Mouse (Mus musculus) kidney, adult 2 months (tissue): ENCODE results near the gene Hist1h2be. TPM values are rescaled to one million over a fixed set of nuclear protein-coding genes. Genes with fewer than 3 reads are reported as not detected.
"Not testable (repeated sequence)": the region's sequence is repeated elsewhere in the genome, so short reads cannot be mapped to it uniquely, and the experiment has no call there.

ENCODE experiments used
- DNase-seq: peaks from one replicate; pipeline ENCODE4 v3.0.0; 2021
- H3K27ac ChIP-seq: fragments of 200-500 bp; 2 replicates; pipeline ENCODE4 v1.5.1; 2012; ENCODE audit warnings: low read depth, low read length, control low read depth, inconsistent platforms; ENCODE audit not compliant: insufficient read depth
- H3K27me3 ChIP-seq: fragments of 200-500 bp; replicated peaks from 2 replicates; pipeline ENCODE4 v1.6.1; 2012; ENCODE audit warnings: mild to moderate bottlenecking, moderate library complexity, low read length, inconsistent platforms; ENCODE audit not compliant: control insufficient read depth, insufficient read depth
- H3K36me3 ChIP-seq: fragments of 200-500 bp; 2 replicates; pipeline ENCODE4 v1.6.1; 2012; ENCODE audit warnings: mild to moderate bottlenecking, moderate library complexity, low read length, inconsistent platforms; ENCODE audit not compliant: control insufficient read depth, insufficient read depth
- H3K4me1 ChIP-seq: fragments of 200-500 bp; 2 replicates; pipeline ENCODE4 v1.6.1; 2011; ENCODE audit warnings: low read length; ENCODE audit not compliant: control insufficient read depth, insufficient read depth
- H3K4me3 ChIP-seq: fragments of 200-500 bp; 2 replicates; pipeline ENCODE4 v1.5.1; 2011; ENCODE audit warnings: mild to moderate bottlenecking, low read depth, low read length, control low read depth; ENCODE audit not compliant: insufficient read depth
- CTCF ChIP-seq: fragments of 200-500 bp; conservative IDR thresholded peaks from 2 replicates; pipeline ENCODE4 v1.5.1; 2011; ENCODE audit warnings: low read depth, mild to moderate bottlenecking, control low read depth, low read length, moderate library complexity, mixed read lengths; ENCODE audit not compliant: insufficient read depth, insufficient read length
- POLR2A ChIP-seq: fragments of 200-500 bp; IDR thresholded peaks from one replicate; pipeline ENCODE4 v1.6.1; 2011; ENCODE audit warnings: low read depth, low read length, control low read depth
- WGBS: fragments of 180-500 bp; shearing (Covaris S2); methylation state at CpG from one replicate; pipeline ENCODE4 v1.1.7; 2018; 5-methylcytosine and 5-hydroxymethylcytosine counted together
- polyA plus RNA-seq: library from polyadenylated mRNA; depleted of rRNA; stranded (reverse); fragments of >200 nt; gene quantifications from 2 replicates; pipeline ENCODE4 v1.2.3, GENCODE M21; 2012

Hist1h2be gene
- polyA plus RNA-seq, 1 experiment = 1.2 TPM

- Histone ChIP-seq H3K27ac (no peak overlapping the region), H3K36me3 (no peaks in the 10 kb centered on the region), H3K27me3 (no peaks in the 10 kb centered on the region), H3K4me1 (no peaks in the 10 kb centered on the region), H3K4me3 (no peak overlapping the region)
- no peak for DNase-seq
- TF ChIP-seq POLR2A = no peak
- no peak for TF ChIP-seq CTCF
- 55% methylated on average over 3 of the region's 3 CpGs for WGBS
Measured at GRCm38 (mm10) chr13:23604452-23604851, 16.5 kb downstream of the Hist1h2be start.

DNA sequence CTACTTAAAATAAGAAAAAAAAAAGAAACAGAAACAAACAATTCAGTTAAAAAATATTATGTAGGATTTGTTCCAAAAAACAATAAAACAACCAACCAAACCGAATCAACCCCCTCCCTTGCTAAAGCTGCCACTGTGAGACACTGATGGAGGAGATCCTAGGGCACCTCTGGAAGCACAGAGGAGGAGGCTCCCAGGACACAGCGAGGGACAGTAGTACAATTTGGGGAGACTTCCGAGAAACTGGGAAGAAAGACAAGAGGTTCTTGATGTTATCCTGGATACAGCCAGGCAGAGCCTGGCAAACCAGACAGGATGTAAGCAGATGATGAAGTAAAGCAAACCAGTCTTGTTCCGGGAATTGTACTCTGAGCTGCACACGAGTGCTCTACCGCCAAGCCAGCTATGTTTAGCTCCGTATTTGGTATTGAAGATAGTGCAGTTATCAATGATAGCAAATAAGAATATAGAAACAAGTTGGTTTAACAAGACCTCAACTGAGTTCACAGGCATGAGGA lies 17.7 kb downstream of the Hist1h2be start:
- TF ChIP-seq POLR2A (no peak), CTCF (no peak)
- Histone ChIP-seq H3K27me3 (no peaks in the 10 kb centered on the region), H3K4me1 (no peaks in the 10 kb centered on the region), H3K4me3 (no peak overlapping the region), H3K27ac (no peak overlapping the region), H3K36me3 (no peaks in the 10 kb centered on the region)
- DNase-seq = no peak
- WGBS = 65% methylated on average over 7 of the region's 7 CpGs

DNA sequence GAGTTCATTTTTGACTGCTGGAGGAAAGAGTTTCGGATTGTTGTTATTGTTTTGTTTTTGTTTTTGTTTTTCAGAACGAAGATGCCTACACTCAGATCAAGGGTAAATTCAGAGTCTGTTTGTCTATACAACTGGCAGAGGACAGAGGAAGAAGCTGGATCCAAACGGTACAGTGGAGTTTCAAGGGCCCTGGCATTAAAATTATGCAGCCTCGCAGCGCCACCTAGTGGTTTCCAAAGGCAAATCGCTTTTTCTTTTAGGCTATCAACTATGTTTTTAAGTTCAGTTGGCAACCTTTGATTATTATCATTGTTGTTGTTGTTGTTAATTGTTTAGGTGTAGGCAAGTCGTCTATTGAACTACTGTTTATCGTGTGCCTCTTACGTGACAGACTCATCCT lies 23.0 kb downstream of the Hist1h2be start:
- Histone ChIP-seq H3K4me1 (peaks cover 1% of the 10 kb centered on the region; the same call in 1 of the 2 replicates), H3K27me3 (no peaks in the 10 kb centered on the region), H3K27ac (no peak overlapping the region), H3K36me3 (no peaks in the 10 kb centered on the region), H3K4me3 (no peak overlapping the region)
- 7% methylated on average over 9 of the region's 9 CpGs for WGBS
- peak; percentile 76 for DNase-seq
- TF ChIP-seq CTCF (peak; percentile 74), POLR2A (no peak)

- Histone ChIP-seq H3K4me3 (no peak overlapping the region), H3K27ac (no peak overlapping the region), H3K4me1 (peaks cover 2% of the 10 kb centered on the region; the same call in 1 of the 2 replicates), H3K27me3 (no peaks in the 10 kb centered on the region), H3K36me3 (no peaks in the 10 kb centered on the region)
- no peak for DNase-seq
- no peak for TF ChIP-seq POLR2A
- TF ChIP-seq CTCF = no peak
- WGBS = 85% methylated on average over 7 of the region's 7 CpGs
Measured at GRCm38 (mm10) chr13:23595622-23596372, 25.1 kb downstream of the Hist1h2be start.

- DNase-seq = no peak
- Histone ChIP-seq H3K4me3 (no peak overlapping the region), H3K36me3 (no peaks in the 10 kb centered on the region), H3K27me3 (no peaks in the 10 kb centered on the region), H3K4me1 (peaks cover 2% of the 10 kb centered on the region; the same call in 1 of the 2 replicates), H3K27ac (no peak overlapping the region)
- 91% methylated on average over 2 of the region's 2 CpGs for WGBS
- TF ChIP-seq POLR2A = no peak
- no peak for TF ChIP-seq CTCF
Measured at GRCm38 (mm10) chr13:23595185-23595584, 25.7 kb downstream of the Hist1h2be start.

DNA sequence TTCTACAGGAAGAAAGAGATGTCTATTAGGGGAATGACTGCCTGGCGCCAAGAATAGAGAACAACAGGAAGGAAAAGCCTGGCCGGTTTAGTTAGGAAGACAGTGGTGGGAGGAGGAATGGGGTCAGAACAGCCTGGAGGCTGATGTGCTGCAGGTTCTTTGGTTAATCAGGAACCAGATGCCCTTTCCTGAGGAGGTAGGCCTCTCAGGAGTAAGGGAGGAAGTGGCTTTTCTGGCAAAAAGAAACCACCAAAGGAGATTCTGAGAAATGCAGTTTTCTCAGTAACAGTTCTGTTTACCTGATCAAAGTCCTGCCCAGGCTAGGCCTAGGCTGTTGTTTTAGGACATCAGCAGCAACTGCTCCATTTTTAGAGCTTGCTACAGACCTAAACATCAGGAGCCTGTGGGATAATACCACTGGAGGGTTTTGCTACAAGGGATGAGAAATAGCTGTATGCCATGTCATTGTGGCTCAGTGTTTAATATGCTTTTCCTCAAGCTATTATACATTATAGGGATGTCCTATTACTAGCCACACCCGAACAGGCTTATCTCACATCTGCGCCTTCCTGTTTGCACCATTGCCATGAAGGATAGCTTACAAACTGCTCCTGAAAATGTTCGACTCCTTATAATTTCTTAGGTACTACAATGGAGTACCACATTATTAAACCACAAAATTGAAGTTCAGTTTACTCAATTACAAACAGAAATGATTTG lies 27.7 kb downstream of the Hist1h2be start:
- DNase-seq = peak; percentile 80
- Histone ChIP-seq H3K36me3 (no peaks in the 10 kb centered on the region), H3K4me3 (no peak overlapping the region), H3K27me3 (no peaks in the 10 kb centered on the region), H3K4me1 (peaks cover 2% of the 10 kb centered on the region; the same call in 1 of the 2 replicates), H3K27ac (peak overlapping the region; percentile 1; the same call in 1 of the 2 replicates)
- 43% methylated on average over 5 of the region's 5 CpGs for WGBS
- TF ChIP-seq CTCF (no peak), POLR2A (no peak)

DNA sequence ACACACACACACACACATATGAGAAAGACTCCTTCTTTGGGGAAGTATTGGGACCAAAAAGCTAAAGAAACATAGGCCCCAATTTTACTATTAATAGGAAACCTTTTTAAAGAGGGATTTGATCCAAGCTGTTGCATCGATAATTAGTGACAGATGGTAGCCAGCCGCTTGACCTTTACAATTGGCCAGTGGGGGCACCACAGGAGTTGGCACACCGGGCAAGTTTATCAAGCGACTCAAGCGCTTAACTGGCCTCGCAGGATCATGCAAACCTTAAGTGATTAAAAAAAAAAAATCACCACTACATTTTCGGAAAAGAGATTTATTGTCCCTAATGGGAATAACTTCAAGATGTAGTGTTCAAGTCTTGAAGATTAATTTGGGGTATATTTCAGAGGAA lies 28.3 kb downstream of the Hist1h2be start:
- 43% methylated on average over 7 of the region's 7 CpGs for WGBS
- Histone ChIP-seq H3K27ac (no peak overlapping the region), H3K36me3 (no peaks in the 10 kb centered on the region), H3K4me3 (no peak overlapping the region), H3K27me3 (no peaks in the 10 kb centered on the region), H3K4me1 (peaks cover 2% of the 10 kb centered on the region; the same call in 1 of the 2 replicates)
- DNase-seq = peak; percentile 8
- no peak for TF ChIP-seq POLR2A
- no peak for TF ChIP-seq CTCF

DNA sequence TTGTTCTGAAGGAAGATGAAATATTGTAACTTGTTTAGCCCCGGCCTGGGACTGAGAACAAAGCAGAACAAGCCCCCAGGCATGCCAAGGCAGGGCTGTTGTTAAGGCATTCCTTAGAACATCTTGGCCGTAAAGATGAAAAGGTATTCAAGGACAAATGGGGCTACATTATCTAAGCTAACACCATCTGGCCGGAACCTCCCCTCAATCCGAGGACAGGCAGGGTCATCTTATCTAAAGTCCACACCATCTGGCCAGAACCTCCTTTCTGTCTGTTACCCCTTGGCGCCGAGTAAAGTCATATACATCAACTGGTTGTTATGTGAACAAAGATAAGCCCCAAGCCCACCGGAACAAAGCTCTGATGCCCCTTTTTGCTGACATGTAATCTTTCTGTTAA lies 29.0 kb downstream of the Hist1h2be start:
- H3K27ac ChIP-seq, H3K27me3 ChIP-seq, H3K4me3 ChIP-seq, H3K4me1 ChIP-seq, DNase-seq, H3K36me3 ChIP-seq: not testable (repeated sequence)
- 87% methylated on average over 7 of the region's 7 CpGs for WGBS
